ENCODE assay signal across 8 mouse cellular contexts in genomic region chr8:22059153-22059738, GRCm38 (mm10). TPM values are rescaled to one million over a fixed set of nuclear protein-coding genes. Genes with fewer than 3 reads are reported as not detected.
DNase-seq lines count a peak whose midpoint lies in the region; ATAC-seq and TF ChIP-seq lines count a peak whose summit lies in the region.

No protein-coding gene starts in this region.

- H3K27ac ChIP-seq in lung, embryonic 14.5 days (ENCODE audit: low read depth), result no peak overlapping the region
- H3K27ac ChIP-seq in limb, embryonic 13.5 days, result no peak overlapping the region

- H3K4me2 ChIP-seq in lung, embryonic 14.5 days, result peak overlapping the region; percentile 75
- H3K4me2 ChIP-seq in limb, embryonic 13.5 days (replicated peaks), result peak overlapping the region; percentile 92

- no peak for TF ChIP-seq CTCF in lung, embryonic 14.5 days (IDR thresholded peaks at IDR 0.05; ENCODE audit: low read depth)
- TF ChIP-seq CTCF in lung, adult 2 months (IDR thresholded peaks at IDR 0.05; ENCODE audit: insufficient read depth, low read length), result no peak

- H3K4me1 ChIP-seq in lung, embryonic 14.5 days (ENCODE audit: insufficient read depth), result no peaks in the 10 kb centered on the region; the same call in 1 of the 2 replicates
- H3K4me1 ChIP-seq in lung, adult 2 months (ENCODE audit: control insufficient read depth, insufficient read depth, low read length), result no peaks in the 10 kb centered on the region
- H3K4me1 ChIP-seq in limb, embryonic 13.5 days, result peaks cover 9% of the 10 kb centered on the region; the same call in 1 of the 2 replicates

- no peak for DNase-seq in lung, embryonic 14.5 days
- no peak for DNase-seq in lung, adult 2 months
- DNase-seq in retina, postnatal 1 day, result peak; percentile 17
- no peak for DNase-seq in spleen, postnatal 10 days (ENCODE audit: low spot score in 2 of 2)
- no peak for DNase-seq in urinary bladder, adult 2 months (ENCODE audit: low spot score)

- peak overlapping the region; percentile 66 for H3K4me3 ChIP-seq in lung, embryonic 14.5 days (ENCODE audit: low read depth, low read length)
- no peak overlapping the region for H3K4me3 ChIP-seq in lung, adult 2 months (replicated peaks; ENCODE audit: extremely low read depth, low read depth, low read length)
- peak overlapping the region; percentile 75 for H3K4me3 ChIP-seq in limb, embryonic 13.5 days

- H3K36me3 ChIP-seq in lung, embryonic 14.5 days (ENCODE audit: insufficient read depth), result peaks cover 16% of the 10 kb centered on the region
- H3K36me3 ChIP-seq in limb, embryonic 13.5 days, result peaks cover 12% of the 10 kb centered on the region

- 46% methylated on average over 11 of the region's 11 CpGs for WGBS in lung, embryonic 14.5 days
- 47% methylated on average over 11 of the region's 11 CpGs for WGBS in lung, adult 2 months
- WGBS in limb, embryonic 13.5 days, result 46% methylated on average over 11 of the region's 11 CpGs

- no peak for ATAC-seq in lung, embryonic 14.5 days (ENCODE audit: insufficient read depth)
- peak; percentile 5; the same call in 1 of the 2 replicates for ATAC-seq in erythroblast, adult 5-6 weeks (replicated peaks; ENCODE audit: low FRiP score, poor library complexity, severe bottlenecking)
- ATAC-seq in limb, embryonic 13.5 days (ENCODE audit: low FRiP score, low read depth), result no peak
- no peak for ATAC-seq in megakaryocyte-erythroid progenitor cell, adult 5-6 weeks (replicated peaks; ENCODE audit: low FRiP score, low TSS enrichment, poor library complexity, severe bottlenecking)

- H3K9me3 ChIP-seq in lung, embryonic 14.5 days (ENCODE audit: low read depth, low read length), result no peaks in the 10 kb centered on the region
- no peaks in the 10 kb centered on the region for H3K9me3 ChIP-seq in limb, embryonic 13.5 days

- peak overlapping the region; percentile 61 for H3K9ac ChIP-seq in lung, embryonic 14.5 days
- H3K9ac ChIP-seq in limb, embryonic 13.5 days, result peak overlapping the region; percentile 69; the same call in 1 of the 2 replicates

- no peak for TF ChIP-seq POLR2A in lung, adult 2 months (IDR thresholded peaks at IDR 0.05; ENCODE audit: borderline replicate concordance, extremely low read depth, low read depth, low read length)

- H3K27me3 ChIP-seq in lung, embryonic 14.5 days (ENCODE audit: insufficient read depth, low read length), result peaks cover 22% of the 10 kb centered on the region
- peaks cover 36% of the 10 kb centered on the region for H3K27me3 ChIP-seq in limb, embryonic 13.5 days

RNA-seq across cellular contexts. Expression of gene Atp7b, which starts 0.9 kb away (rescaled TPM):
- 1.9 and 2.2 TPM in 2 replicates for polyA plus RNA-seq in lung, embryonic 14.5 days (2014; fragmentation: Nextera tagmentation; extraction: Ambion mirVana)
- 20.0 and 21.5 TPM in 2 replicates for polyA plus RNA-seq in lung, adult 2 months (2012; rRNA removed)
- total RNA-seq in erythroblast, adult 5-6 weeks (2015; ENCODE audit: low replicate concordance), result 0.96 and 3.6 TPM in 2 replicates
- total RNA-seq in erythroblast, adult 5-6 weeks (2017; ENCODE audit: low replicate concordance), result 4.0 and 4.3 TPM in 2 replicates
- polyA plus RNA-seq in limb, embryonic 13.5 days (2015; fragmentation: Nextera tagmentation; extraction: Ambion mirVana), result 0.65 and 0.83 TPM in 2 replicates
- polyA plus RNA-seq in urinary bladder, adult 2 months (2012; rRNA removed), result 0.88 and 0.93 TPM in 2 replicates
- 50.4 and 51.5 TPM in 2 replicates for total RNA-seq in megakaryocyte-erythroid progenitor cell, adult 5-6 weeks (2014; fragmentation: Nextera tagmentation)
- total RNA-seq in megakaryocyte-erythroid progenitor cell, adult 5-6 weeks (2017), result 14.3 and 29.1 TPM in 2 replicates

RNA-seq across cellular contexts. Expression of gene Alg11, which starts 1.3 kb away (rescaled TPM):
- polyA plus RNA-seq in lung, embryonic 14.5 days (2014; fragmentation: Nextera tagmentation; extraction: Ambion mirVana), result 27.6 and 34.4 TPM in 2 replicates
- polyA plus RNA-seq in lung, adult 2 months (2012; rRNA removed), result 3.8 and 5.7 TPM in 2 replicates
- 6.9 and 7.1 TPM in 2 replicates for total RNA-seq in erythroblast, adult 5-6 weeks (2015; ENCODE audit: low replicate concordance)
- total RNA-seq in erythroblast, adult 5-6 weeks (2017; ENCODE audit: low replicate concordance), result 8.9 and 9.0 TPM in 2 replicates
- polyA plus RNA-seq in limb, embryonic 13.5 days (2015; fragmentation: Nextera tagmentation; extraction: Ambion mirVana), result 47.2 and 48.7 TPM in 2 replicates
- polyA plus RNA-seq in urinary bladder, adult 2 months (2012; rRNA removed), result 10.6 and 11.6 TPM in 2 replicates
- total RNA-seq in megakaryocyte-erythroid progenitor cell, adult 5-6 weeks (2014; fragmentation: Nextera tagmentation), result 15.7 and 19.1 TPM in 2 replicates
- total RNA-seq in megakaryocyte-erythroid progenitor cell, adult 5-6 weeks (2017), result 19.9 and 22.9 TPM in 2 replicates
